Mouse (Mus musculus): Measurements from ENCODE around the gene Gm49398. TPM values are rescaled to one million over a fixed set of nuclear protein-coding genes. Genes with fewer than 3 reads are reported as not detected.

Gene Gm49398
- polyA plus RNA-seq (2015; fragmentation: Nextera tagmentation; extraction: Ambion mirVana), result not detected in 2 replicates

- Histone ChIP-seq H3K4me3 (replicated peaks; ENCODE audit: low read length) (no peak within 1 kb of the TSS), H3K36me3 (ENCODE audit: control insufficient read depth, insufficient read depth, low read length) (no peaks in the 10 kb centered on the region), H3K27ac (ENCODE audit: low read length) (no peak within 1 kb of the TSS), H3K4me2 (ENCODE audit: low read depth, low read length) (no peak within 1 kb of the TSS), H3K27me3 (ENCODE audit: control insufficient read depth, insufficient read depth, low read length) (no peaks in the 10 kb centered on the region), H3K9me3 (replicated peaks; ENCODE audit: control insufficient read depth, low read length) (no peaks in the 10 kb centered on the region), H3K9ac (ENCODE audit: low read length) (no peak within 1 kb of the TSS), H3K4me1 (ENCODE audit: control insufficient read depth, insufficient read depth, low read length) (no peaks in the 10 kb centered on the region)
- no peak for ATAC-seq (ENCODE audit: insufficient read depth, low FRiP score)
- WGBS, result 80% methylated on average over 2 of the region's 2 CpGs
Observed at GRCm38 (mm10) chr13:61288739-61289138, at the start of gene Gm49398. Gene Gm49398, minus strand, starts transcription at chr13:61288839.

GRCm38 (mm10) chr13:61255258-61255657, 33.4 kb downstream of the Gm49398 start, which contains the start of gene Cts8:
Gene Cts8, minus strand, starts transcription at chr13:61255358.
- ATAC-seq (ENCODE audit: insufficient read depth, low FRiP score), result no peak
- Histone ChIP-seq H3K9ac (ENCODE audit: low read length) (no peak within 1 kb of the TSS), H3K4me2 (ENCODE audit: low read depth, low read length) (no peak within 1 kb of the TSS), H3K4me1 (ENCODE audit: control insufficient read depth, insufficient read depth, low read length) (no peaks in the 10 kb centered on the region), H3K27ac (ENCODE audit: low read length) (no peak within 1 kb of the TSS), H3K4me3 (replicated peaks; ENCODE audit: low read length) (no peak within 1 kb of the TSS), H3K9me3 (replicated peaks; ENCODE audit: control insufficient read depth, low read length) (no peaks in the 10 kb centered on the region; the same call in 1 of the 2 replicates), H3K27me3 (ENCODE audit: control insufficient read depth, insufficient read depth, low read length) (no peaks in the 10 kb centered on the region), H3K36me3 (ENCODE audit: control insufficient read depth, insufficient read depth, low read length) (no peaks in the 10 kb centered on the region)
- 87% methylated on average over 2 of the region's 2 CpGs for WGBS

- ATAC-seq (ENCODE audit: insufficient read depth, low FRiP score), result no peak
- Histone ChIP-seq H3K4me1 (ENCODE audit: control insufficient read depth, insufficient read depth, low read length) (no peaks in the 10 kb centered on the region), H3K9ac (ENCODE audit: low read length) (no peak overlapping the region), H3K27ac (ENCODE audit: low read length) (no peak overlapping the region), H3K36me3 (ENCODE audit: control insufficient read depth, insufficient read depth, low read length) (no peaks in the 10 kb centered on the region), H3K9me3 (replicated peaks; ENCODE audit: control insufficient read depth, low read length) (no peaks in the 10 kb centered on the region), H3K27me3 (ENCODE audit: control insufficient read depth, insufficient read depth, low read length) (no peaks in the 10 kb centered on the region), H3K4me2 (ENCODE audit: low read depth, low read length) (no peak overlapping the region), H3K4me3 (replicated peaks; ENCODE audit: low read length) (no peak overlapping the region)
- WGBS, result 56% methylated on average over 13 of the region's 13 CpGs
Observed at GRCm38 (mm10) chr13:61241076-61241947, 47.3 kb downstream of the Gm49398 start.

DNA sequence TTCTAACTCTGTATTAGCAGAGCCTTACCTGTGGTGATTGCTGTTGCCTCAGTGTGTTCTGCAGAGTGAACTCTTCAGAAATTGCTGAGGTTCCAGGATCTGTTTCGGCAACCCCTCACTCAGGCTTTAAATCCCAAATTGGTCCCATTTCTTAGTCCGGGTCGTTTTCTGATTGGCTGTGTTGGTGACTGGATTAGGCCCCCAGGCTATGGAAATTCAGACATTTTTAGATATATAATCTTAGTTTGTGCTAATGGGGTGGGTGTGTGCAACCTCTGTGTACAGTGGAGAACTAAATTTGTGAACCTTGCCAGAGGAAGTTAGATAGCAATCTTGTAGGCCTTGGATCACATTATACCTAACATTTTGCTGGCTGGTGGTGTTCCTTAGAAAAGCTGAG, 85.3 kb downstream of the Gm49398 start, which contains the start of gene Cts6:
Gene Cts6, minus strand, starts transcription at position 101 of the 400 bp plus-strand sequence.
- Histone ChIP-seq H3K9ac (ENCODE audit: low read length) (no peak within 1 kb of the TSS), H3K27me3 (ENCODE audit: control insufficient read depth, insufficient read depth, low read length) (no peaks in the 10 kb centered on the region), H3K4me2 (ENCODE audit: low read depth, low read length) (no peak within 1 kb of the TSS), H3K9me3 (replicated peaks; ENCODE audit: control insufficient read depth, low read length) (no peaks in the 10 kb centered on the region; the same call in 1 of the 2 replicates), H3K4me3 (replicated peaks; ENCODE audit: low read length) (no peak within 1 kb of the TSS), H3K27ac (ENCODE audit: low read length) (no peak within 1 kb of the TSS), H3K36me3 (ENCODE audit: control insufficient read depth, insufficient read depth, low read length) (no peaks in the 10 kb centered on the region), H3K4me1 (ENCODE audit: control insufficient read depth, insufficient read depth, low read length) (no peaks in the 10 kb centered on the region)
- ATAC-seq (ENCODE audit: insufficient read depth, low FRiP score), result no peak
- 85% methylated on average over 3 of the region's 3 CpGs for WGBS

Small RNA genes lying within 50 kb of the gene (microRNA-seq; reads per million reads assigned to microRNA genes)
- not detected for gene Gm27704

Other genes with a start within 250 kb of the Gm49398 start
- not detected in 2 replicates for gene Ctsq, start 248.2 kb downstream of the Gm49398 start, polyA plus RNA-seq (2015; fragmentation: Nextera tagmentation; extraction: Ambion mirVana)
- gene Ctsr, start 124.6 kb downstream of the Gm49398 start, polyA plus RNA-seq (2015; fragmentation: Nextera tagmentation; extraction: Ambion mirVana), result not detected in 2 replicates
- gene Cts6, start 85.4 kb downstream of the Gm49398 start, polyA plus RNA-seq (2015; fragmentation: Nextera tagmentation; extraction: Ambion mirVana), result not detected in 2 replicates
- gene Cts8, start 33.5 kb downstream of the Gm49398 start, polyA plus RNA-seq (2015; fragmentation: Nextera tagmentation; extraction: Ambion mirVana), result not detected in 2 replicates
- not detected in 2 replicates for gene Cts7, start 69.4 kb upstream of the Gm49398 start, polyA plus RNA-seq (2015; fragmentation: Nextera tagmentation; extraction: Ambion mirVana)

All from stomach, embryonic 16.5 days (tissue).